In genomic region chr9:96844798-96845209, GRCm38 (mm10) we compare ENCODE assay signal across 8 mouse cellular contexts. TPM values are rescaled to one million over a fixed set of nuclear protein-coding genes. Genes with fewer than 3 reads are reported as not detected.
DNase-seq lines count a peak whose midpoint lies in the region; ATAC-seq lines count a peak whose summit lies in the region.

No protein-coding gene starts in this region.

- ATAC-seq in activated CD4-positive, CD25-positive, alpha-beta regulatory T cell, adult 4 months = no peak
- ATAC-seq in CD4-positive, CD25-positive, alpha-beta regulatory T cell, adult 4 months = no peak

- DNase-seq in right cerebral cortex, adult 18-20 months = peak; percentile 80
- DNase-seq in right cerebral cortex, postnatal 25 days = no peak
- peak; percentile 79 for DNase-seq in cerebellum, adult 9-11 months
- DNase-seq in heart, adult 9 months (ENCODE audit: low spot score in 2 of 2) = peak; percentile 61
- DNase-seq in kidney, postnatal 14 days = peak; percentile 65
- DNase-seq in lung, postnatal 14 days = peak; percentile 80

RNA-seq across cellular contexts. Expression of gene Pxylp1, which starts 47.7 kb away (rescaled TPM):
- polyA plus RNA-seq in activated CD4-positive, CD25-positive, alpha-beta regulatory T cell, adult 4 months (2017; shearing (Covaris generic)) = 10 to 100 TPM; 10.5 to 11.5 TPM
- 10 to 100 TPM in 1 of 2 experiments, 1 to 10 TPM in 1; 9.4 to 12.0 TPM for polyA plus RNA-seq in CD4-positive, CD25-positive, alpha-beta regulatory T cell, adult 4 months (2017; shearing (Covaris generic))
